Mouse (Mus musculus) ES-E14 (cell line): ENCODE results near the gene Pdzd2.

Source experiments
- CHD2 ChIP-seq: IDR thresholded peaks from 2 replicates; pipeline ENCODE4 v1.6.1; 2014; ENCODE audit warnings: mild to moderate bottlenecking, low read depth, low read length, inconsistent platforms
- HCFC1 ChIP-seq: IDR thresholded peaks from 2 replicates; pipeline ENCODE4 v1.6.1; 2012; ENCODE audit warnings: low read length, inconsistent platforms, borderline replicate concordance; ENCODE audit not compliant: insufficient read depth
- MAFK ChIP-seq: IDR thresholded peaks from 2 replicates; pipeline ENCODE4 v1.6.1; 2014; ENCODE audit warnings: mild to moderate bottlenecking, low read depth, low read length, inconsistent platforms; ENCODE audit not compliant: insufficient read depth
- ZC3H11A ChIP-seq: IDR thresholded peaks from 2 replicates; pipeline ENCODE4 v1.6.1; 2012; ENCODE audit warnings: low read depth, mild to moderate bottlenecking, inconsistent platforms, low read length, borderline replicate concordance
- ZNF384 ChIP-seq: IDR thresholded peaks from 2 replicates; pipeline ENCODE4 v1.6.1; 2012; ENCODE audit warnings: low read depth, low read length, inconsistent platforms

DNA sequence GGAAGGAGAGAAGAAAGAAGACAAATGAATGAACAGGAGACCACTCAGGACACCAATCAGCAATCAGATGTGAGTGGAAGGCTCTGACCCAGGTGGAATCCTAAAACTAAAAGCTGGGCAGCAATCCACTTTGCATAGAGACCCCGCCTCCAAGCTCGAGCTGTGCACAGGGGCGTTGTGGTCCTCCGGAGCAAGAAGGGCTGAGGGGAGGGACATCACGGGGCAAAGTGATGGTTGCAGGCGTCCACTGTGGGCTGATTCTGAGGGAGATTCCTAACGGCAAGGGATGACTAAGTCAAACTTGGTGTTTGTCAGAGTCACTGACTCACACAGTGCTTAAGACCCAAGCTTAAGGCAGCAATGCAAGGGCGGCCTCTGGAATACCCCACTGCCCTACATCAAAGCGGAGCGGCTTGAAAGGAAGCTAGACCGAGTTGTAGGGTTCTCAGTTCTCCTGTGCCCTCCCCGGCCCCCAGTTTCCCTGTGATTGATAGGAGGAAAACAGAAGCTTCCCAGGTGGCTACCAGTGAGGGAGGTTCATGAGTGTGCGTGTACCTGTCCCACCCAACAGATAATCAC lies 314.6 kb downstream of the Pdzd2 start:
- TF ChIP-seq MAFK (no peak), ZNF384 (no peak), ZC3H11A (no peak), CHD2 (no peak), HCFC1 (no peak)
